Mouse (Mus musculus): ENCODE data around the gene Vgll4. TPM values are rescaled to one million over a fixed set of nuclear protein-coding genes. Genes with fewer than 3 reads are reported as not detected.

Vgll4 gene
- polyA plus RNA-seq, 1 experiment from 2014 or later = 84.9 TPM

DNA sequence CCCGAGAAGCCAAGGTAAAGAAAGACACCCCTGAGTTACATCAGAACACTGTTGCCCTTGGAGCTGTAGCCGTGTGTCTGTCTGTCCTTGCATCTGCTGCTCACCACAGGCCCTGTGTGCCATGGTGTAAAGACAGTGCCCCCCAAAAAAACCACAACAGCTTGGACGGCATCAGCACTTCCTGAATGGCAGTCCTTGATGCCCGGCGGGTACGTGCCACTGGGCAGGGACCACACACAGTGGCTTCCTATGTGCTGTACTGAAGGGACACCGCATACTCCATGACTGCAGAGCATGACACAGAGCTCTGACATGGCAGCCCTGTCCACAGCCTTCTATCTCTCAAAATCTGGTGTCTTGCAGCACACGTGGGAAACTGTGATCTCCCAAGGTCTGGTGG is 120.0 kb downstream of the Vgll4 start:
- H3K9me3 ChIP-seq (ENCODE audit: control insufficient read depth, low read depth, low read length) = no peaks in the 10 kb centered on the region
- no peaks in the 10 kb centered on the region for H3K36me3 ChIP-seq (ENCODE audit: control insufficient read depth, insufficient read depth, low read length)
- H3K27me3 ChIP-seq (ENCODE audit: control insufficient read depth, insufficient read depth, low read length) = no peaks in the 10 kb centered on the region
- no peak overlapping the region for H3K27ac ChIP-seq (ENCODE audit: low read length)
- no peak overlapping the region for H3K4me3 ChIP-seq (ENCODE audit: low read depth, low read length)
- WGBS = 87% methylated on average over 8 of the region's 8 CpGs
- no peak overlapping the region for H3K4me2 ChIP-seq (replicated peaks; ENCODE audit: low read depth, low read length)
- no peak overlapping the region for H3K9ac ChIP-seq (replicated peaks; ENCODE audit: low read depth, low read length)
- peaks cover 11% of the 10 kb centered on the region; the same call in 1 of the 2 replicates for H3K4me1 ChIP-seq (ENCODE audit: control insufficient read depth, insufficient read depth, low read length)
- ATAC-seq (ENCODE audit: insufficient number of reproducible peaks, insufficient read depth, low FRiP score, low read depth) = no peak

DNA sequence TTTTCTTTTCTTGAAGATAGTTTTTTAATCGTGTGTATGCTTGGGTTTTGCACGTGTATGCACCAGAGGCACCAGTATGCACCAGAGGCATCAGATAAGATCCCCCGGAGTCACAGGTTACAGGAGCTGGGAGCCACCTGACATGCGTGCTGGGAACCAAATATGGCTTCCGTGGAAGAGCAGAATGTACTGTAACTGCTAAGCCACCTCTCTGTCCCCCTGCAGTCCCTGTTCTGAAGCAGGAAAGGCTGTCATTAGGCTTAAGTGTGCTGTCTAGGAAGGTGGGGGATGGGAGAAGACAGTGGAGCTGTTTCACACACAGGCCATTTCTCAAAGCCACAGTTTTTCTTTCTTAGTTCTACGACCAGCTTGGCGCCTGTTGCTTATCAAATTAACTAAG is 121.0 kb downstream of the Vgll4 start:
- H3K4me2 ChIP-seq (replicated peaks; ENCODE audit: low read depth, low read length) = no peak overlapping the region
- no peaks in the 10 kb centered on the region for H3K36me3 ChIP-seq (ENCODE audit: control insufficient read depth, insufficient read depth, low read length)
- H3K9ac ChIP-seq (replicated peaks; ENCODE audit: low read depth, low read length) = no peak overlapping the region
- H3K4me1 ChIP-seq (ENCODE audit: control insufficient read depth, insufficient read depth, low read length) = peaks cover 8% of the 10 kb centered on the region; the same call in 1 of the 2 replicates
- no peak overlapping the region for H3K4me3 ChIP-seq (ENCODE audit: low read depth, low read length)
- H3K9me3 ChIP-seq (ENCODE audit: control insufficient read depth, low read depth, low read length) = no peaks in the 10 kb centered on the region
- 46% methylated on average over 7 of the region's 7 CpGs for WGBS
- H3K27me3 ChIP-seq (ENCODE audit: control insufficient read depth, insufficient read depth, low read length) = no peaks in the 10 kb centered on the region
- H3K27ac ChIP-seq (ENCODE audit: low read length) = no peak overlapping the region
- ATAC-seq (ENCODE audit: insufficient number of reproducible peaks, insufficient read depth, low FRiP score, low read depth) = no peak

DNA sequence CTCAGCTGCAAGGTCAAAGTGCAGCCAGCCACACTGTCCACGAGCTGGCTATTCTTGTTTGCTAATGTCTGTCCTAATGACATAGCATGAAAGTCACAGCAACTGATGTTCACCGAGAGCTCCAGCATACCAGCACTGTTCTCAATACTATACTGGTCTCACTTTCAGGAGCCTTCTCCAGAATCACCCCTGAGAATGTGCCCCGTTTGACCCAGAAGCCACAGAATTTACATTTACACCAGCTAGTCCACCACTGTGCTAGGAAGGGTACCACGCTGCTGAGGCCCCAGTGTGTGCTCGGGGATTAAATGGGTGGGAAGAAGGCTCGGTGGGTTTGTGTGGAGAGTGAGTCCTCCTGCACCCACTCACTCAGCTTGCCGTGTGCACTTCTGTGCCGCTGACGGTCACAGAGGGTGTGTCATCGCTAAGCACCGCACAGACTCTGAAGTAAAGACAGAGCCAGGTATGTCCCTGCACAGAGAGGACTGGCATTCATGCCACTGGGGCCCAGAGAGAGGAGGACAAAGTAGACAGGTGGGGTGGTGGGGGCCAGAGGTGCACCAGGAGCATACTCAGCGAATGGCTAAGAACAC is 122.1 kb downstream of the Vgll4 start:
- 66% methylated on average over 12 of the region's 12 CpGs for WGBS

GRCm38 (mm10) chr6:114846153-114846772 is 123.5 kb downstream of the Vgll4 start:
- H3K4me3 ChIP-seq (ENCODE audit: low read depth, low read length) = no peak overlapping the region
- H3K4me2 ChIP-seq (replicated peaks; ENCODE audit: low read depth, low read length) = no peak overlapping the region
- no peak overlapping the region for H3K27ac ChIP-seq (ENCODE audit: low read length)
- peak; percentile 21; the same call in 1 of the 2 replicates for ATAC-seq (ENCODE audit: insufficient number of reproducible peaks, insufficient read depth, low FRiP score, low read depth)
- no peak overlapping the region for H3K9ac ChIP-seq (replicated peaks; ENCODE audit: low read depth, low read length)
- H3K9me3 ChIP-seq (ENCODE audit: control insufficient read depth, low read depth, low read length) = no peaks in the 10 kb centered on the region
- no peaks in the 10 kb centered on the region for H3K36me3 ChIP-seq (ENCODE audit: control insufficient read depth, insufficient read depth, low read length)
- peaks cover 10% of the 10 kb centered on the region; the same call in 1 of the 2 replicates for H3K4me1 ChIP-seq (ENCODE audit: control insufficient read depth, insufficient read depth, low read length)
- 43% methylated on average over 4 of the region's 4 CpGs for WGBS
- H3K27me3 ChIP-seq (ENCODE audit: control insufficient read depth, insufficient read depth, low read length) = no peaks in the 10 kb centered on the region

More for the DNA sequence above, 122.1 kb downstream of the Vgll4 start:
- Histone ChIP-seq H3K27ac (ENCODE audit: low read length) (no peak overlapping the region), H3K36me3 (ENCODE audit: control insufficient read depth, insufficient read depth, low read length) (no peaks in the 10 kb centered on the region), H3K9ac (replicated peaks; ENCODE audit: low read depth, low read length) (no peak overlapping the region), H3K4me2 (replicated peaks; ENCODE audit: low read depth, low read length) (no peak overlapping the region), H3K4me3 (ENCODE audit: low read depth, low read length) (no peak overlapping the region), H3K9me3 (ENCODE audit: control insufficient read depth, low read depth, low read length) (no peaks in the 10 kb centered on the region), H3K27me3 (ENCODE audit: control insufficient read depth, insufficient read depth, low read length) (no peaks in the 10 kb centered on the region), H3K4me1 (ENCODE audit: control insufficient read depth, insufficient read depth, low read length) (peaks cover 8% of the 10 kb centered on the region; the same call in 1 of the 2 replicates)
- ATAC-seq (ENCODE audit: insufficient number of reproducible peaks, insufficient read depth, low FRiP score, low read depth) = no peak

- H3K9me3 ChIP-seq (ENCODE audit: control insufficient read depth, low read depth, low read length) = no peaks in the 10 kb centered on the region
- H3K27ac ChIP-seq (ENCODE audit: low read length) = no peak overlapping the region
- H3K4me2 ChIP-seq (replicated peaks; ENCODE audit: low read depth, low read length) = no peak overlapping the region
- no peak overlapping the region for H3K4me3 ChIP-seq (ENCODE audit: low read depth, low read length)
- no peak overlapping the region for H3K9ac ChIP-seq (replicated peaks; ENCODE audit: low read depth, low read length)
- H3K36me3 ChIP-seq (ENCODE audit: control insufficient read depth, insufficient read depth, low read length) = no peaks in the 10 kb centered on the region
- H3K27me3 ChIP-seq (ENCODE audit: control insufficient read depth, insufficient read depth, low read length) = no peaks in the 10 kb centered on the region
- WGBS = 93% methylated on average over 2 of the region's 2 CpGs
- peaks cover 18% of the 10 kb centered on the region for H3K4me1 ChIP-seq (ENCODE audit: control insufficient read depth, insufficient read depth, low read length)
- no peak for ATAC-seq (ENCODE audit: insufficient number of reproducible peaks, insufficient read depth, low FRiP score, low read depth)
Measured at GRCm38 (mm10) chr6:114842863-114843262, 126.9 kb downstream of the Vgll4 start.

GRCm38 (mm10) chr6:114842131-114842530 is 127.7 kb downstream of the Vgll4 start:
- no peak overlapping the region for H3K9ac ChIP-seq (replicated peaks; ENCODE audit: low read depth, low read length)

GRCm38 (mm10) chr6:114840012-114840411 is 129.8 kb downstream of the Vgll4 start:
- H3K9ac ChIP-seq (replicated peaks; ENCODE audit: low read depth, low read length) = no peak overlapping the region

More at GRCm38 (mm10) chr6:114842131-114842530, 127.7 kb downstream of the Vgll4 start:
- H3K4me3 ChIP-seq (ENCODE audit: low read depth, low read length) = no peak overlapping the region
- H3K4me2 ChIP-seq (replicated peaks; ENCODE audit: low read depth, low read length) = no peak overlapping the region
- H3K4me1 ChIP-seq (ENCODE audit: control insufficient read depth, insufficient read depth, low read length) = peaks cover 16% of the 10 kb centered on the region; the same call in 1 of the 2 replicates
- H3K36me3 ChIP-seq (ENCODE audit: control insufficient read depth, insufficient read depth, low read length) = no peaks in the 10 kb centered on the region
- no peaks in the 10 kb centered on the region for H3K9me3 ChIP-seq (ENCODE audit: control insufficient read depth, low read depth, low read length)
- no peaks in the 10 kb centered on the region for H3K27me3 ChIP-seq (ENCODE audit: control insufficient read depth, insufficient read depth, low read length)
- WGBS = 64% methylated on average over 3 of the region's 3 CpGs
- ATAC-seq (ENCODE audit: insufficient number of reproducible peaks, insufficient read depth, low FRiP score, low read depth) = no peak
- H3K27ac ChIP-seq (ENCODE audit: low read length) = no peak overlapping the region

DNA sequence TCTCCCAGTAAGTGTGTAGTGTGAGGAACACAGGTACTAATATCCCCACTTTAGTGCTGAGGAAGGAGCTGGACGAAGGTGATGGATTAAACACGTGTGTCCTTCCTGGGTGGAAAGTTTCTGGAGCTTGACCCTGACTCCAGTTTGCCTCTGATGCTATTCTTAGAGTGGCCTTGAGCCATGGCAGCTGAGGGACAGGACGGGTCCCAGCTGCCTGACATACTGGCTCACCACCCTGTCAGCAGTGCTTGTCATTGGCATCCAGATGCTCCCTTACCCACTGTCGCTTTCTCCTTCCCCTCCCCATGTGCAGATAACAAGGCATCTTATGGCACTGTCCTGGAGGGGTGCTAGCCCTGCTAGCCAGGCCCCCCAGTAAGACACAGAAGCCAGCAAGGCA is 130.9 kb downstream of the Vgll4 start:
- no peak overlapping the region for H3K4me2 ChIP-seq (replicated peaks; ENCODE audit: low read depth, low read length)
- no peak overlapping the region for H3K4me3 ChIP-seq (ENCODE audit: low read depth, low read length)
- H3K9ac ChIP-seq (replicated peaks; ENCODE audit: low read depth, low read length) = no peak overlapping the region
- WGBS = 66% methylated on average over 4 of the region's 4 CpGs
- no peaks in the 10 kb centered on the region for H3K27me3 ChIP-seq (ENCODE audit: control insufficient read depth, insufficient read depth, low read length)
- H3K27ac ChIP-seq (ENCODE audit: low read length) = no peak overlapping the region
- peaks cover 16% of the 10 kb centered on the region; the same call in 1 of the 2 replicates for H3K4me1 ChIP-seq (ENCODE audit: control insufficient read depth, insufficient read depth, low read length)
- no peaks in the 10 kb centered on the region for H3K9me3 ChIP-seq (ENCODE audit: control insufficient read depth, low read depth, low read length)
- ATAC-seq (ENCODE audit: insufficient number of reproducible peaks, insufficient read depth, low FRiP score, low read depth) = no peak
- no peaks in the 10 kb centered on the region for H3K36me3 ChIP-seq (ENCODE audit: control insufficient read depth, insufficient read depth, low read length)

More at GRCm38 (mm10) chr6:114840012-114840411, 129.8 kb downstream of the Vgll4 start:
- no peak overlapping the region for H3K4me3 ChIP-seq (ENCODE audit: low read depth, low read length)
- 89% methylated on average over 7 of the region's 7 CpGs for WGBS
- 0 out of 2 replicates have a peak, but pooled peaks have one; percentile 20 for ATAC-seq (ENCODE audit: insufficient number of reproducible peaks, insufficient read depth, low FRiP score, low read depth)
- H3K27ac ChIP-seq (ENCODE audit: low read length) = no peak overlapping the region
- no peaks in the 10 kb centered on the region for H3K36me3 ChIP-seq (ENCODE audit: control insufficient read depth, insufficient read depth, low read length)
- H3K27me3 ChIP-seq (ENCODE audit: control insufficient read depth, insufficient read depth, low read length) = no peaks in the 10 kb centered on the region
- peaks cover 16% of the 10 kb centered on the region; the same call in 1 of the 2 replicates for H3K4me1 ChIP-seq (ENCODE audit: control insufficient read depth, insufficient read depth, low read length)
- no peaks in the 10 kb centered on the region for H3K9me3 ChIP-seq (ENCODE audit: control insufficient read depth, low read depth, low read length)
- no peak overlapping the region for H3K4me2 ChIP-seq (replicated peaks; ENCODE audit: low read depth, low read length)
